Mouse (Mus musculus) adrenal gland, postnatal 14 days (tissue): Measurements from ENCODE around the gene Ola1. TPM values are rescaled to one million over a fixed set of nuclear protein-coding genes. Genes with fewer than 3 reads are reported as not detected.

Source experiments
- DNase-seq: peaks from one replicate; pipeline ENCODE4 v3.0.0; 2021; ENCODE audit warnings: mixed read lengths
- total RNA-seq: library from RNA; stranded (reverse); gene quantifications from 2 replicates; pipeline ENCODE4 v1.2.3, GENCODE M21; 2021

Ola1 gene
- total RNA-seq, 1 experiment from 2014 or later, result 47.3 TPM

- peak; percentile 23 for DNase-seq
These were observed 152.2 kb downstream of the Ola1 start for GRCm38 (mm10) chr2:73066307-73067167.

- no peak for DNase-seq
These were observed 154.7 kb downstream of the Ola1 start for GRCm38 (mm10) chr2:73063911-73064619.

- no peak for DNase-seq
These were observed 158.5 kb downstream of the Ola1 start for GRCm38 (mm10) chr2:73060259-73060585.

- DNase-seq, result peak; percentile 62
These were observed 159.0 kb downstream of the Ola1 start for GRCm38 (mm10) chr2:73059550-73060258.

GRCm38 (mm10) chr2:73058344-73058743 is 160.4 kb downstream of the Ola1 start:
- DNase-seq, result no peak

- DNase-seq, result no peak
These were observed 161.1 kb downstream of the Ola1 start for GRCm38 (mm10) chr2:73057589-73057988.

GRCm38 (mm10) chr2:73056090-73056956 is 162.4 kb downstream of the Ola1 start:
- no peak for DNase-seq

- DNase-seq, result peak; percentile 29
These were observed 164.8 kb downstream of the Ola1 start for GRCm38 (mm10) chr2:73053791-73054490.

GRCm38 (mm10) chr2:73050401-73050800 is 168.3 kb downstream of the Ola1 start:
- DNase-seq, result no peak

- no peak for DNase-seq
These were observed 168.7 kb downstream of the Ola1 start for GRCm38 (mm10) chr2:73049977-73050376.

- DNase-seq, result peak; percentile 35
These were observed 169.6 kb downstream of the Ola1 start for GRCm38 (mm10) chr2:73049001-73049684.

- DNase-seq, result peak; percentile 59
These were observed 171.5 kb downstream of the Ola1 start for GRCm38 (mm10) chr2:73047061-73047741.

GRCm38 (mm10) chr2:73046576-73046975 is 172.1 kb downstream of the Ola1 start:
- DNase-seq, result peak; percentile 29

GRCm38 (mm10) chr2:73045505-73045904 is 173.2 kb downstream of the Ola1 start:
- no peak for DNase-seq

Other genes starting within 250 kb of the Ola1 start
- 58.9 and 65.9 TPM in 2 replicates for gene Sp3, start 238.5 kb downstream of the Ola1 start, total RNA-seq
- gene Gm11084, start 232.2 kb downstream of the Ola1 start, total RNA-seq, result not detected in 2 replicates
- gene Sp9, start 53.0 kb upstream of the Ola1 start, total RNA-seq, result not detected in 2 replicates
- 17.6 and 20.3 TPM in 2 replicates for gene Scrn3, start 93.7 kb upstream of the Ola1 start, total RNA-seq
- 18.6 and 22.0 TPM in 2 replicates for gene Cir1, start 93.8 kb upstream of the Ola1 start, total RNA-seq
- gene Gpr155, start 167.6 kb upstream of the Ola1 start, total RNA-seq, result 9.0 and 10.9 TPM in 2 replicates